Mouse (Mus musculus) embryo, embryonic 11.5 days (tissue): ENCODE measurements around the gene Asb11.
A peak's percentile ranks its signal among the peaks of the same experiment; 100 is the strongest.

Source experiments
- DNase-seq: peaks from one replicate; pipeline ENCODE4 v3.0.0-alpha.2; 2012; ENCODE audit warnings: low read depth, low spot score

The Asb11 gene

DNA sequence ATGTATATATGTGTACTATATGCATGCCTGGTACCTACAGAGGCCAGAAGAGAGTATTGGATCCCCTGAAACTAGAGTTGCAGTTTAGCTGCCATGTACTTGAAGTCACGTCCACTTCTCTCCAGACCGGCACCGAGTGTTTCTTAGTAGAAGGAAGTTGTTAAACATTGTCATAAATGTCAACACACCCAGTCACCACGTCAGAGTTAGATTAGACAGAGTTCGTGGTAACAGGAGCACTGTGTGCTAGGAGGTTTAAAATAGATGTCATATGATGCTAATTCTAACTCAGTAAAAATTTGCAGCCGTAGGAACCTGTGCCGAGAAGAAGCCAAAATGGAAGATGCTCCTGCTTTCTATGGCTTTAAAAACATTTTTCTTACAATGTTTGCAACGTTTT is at the start of gene Asb11:
TSS of gene Asb11 (plus strand) at position 286 of the 400 bp plus-strand sequence.
- no peak for DNase-seq

- DNase-seq = no peak
Observed at GRCm38 (mm10) chrX:164394091-164394490, 42.7 kb upstream of the Asb11 start.

DNA sequence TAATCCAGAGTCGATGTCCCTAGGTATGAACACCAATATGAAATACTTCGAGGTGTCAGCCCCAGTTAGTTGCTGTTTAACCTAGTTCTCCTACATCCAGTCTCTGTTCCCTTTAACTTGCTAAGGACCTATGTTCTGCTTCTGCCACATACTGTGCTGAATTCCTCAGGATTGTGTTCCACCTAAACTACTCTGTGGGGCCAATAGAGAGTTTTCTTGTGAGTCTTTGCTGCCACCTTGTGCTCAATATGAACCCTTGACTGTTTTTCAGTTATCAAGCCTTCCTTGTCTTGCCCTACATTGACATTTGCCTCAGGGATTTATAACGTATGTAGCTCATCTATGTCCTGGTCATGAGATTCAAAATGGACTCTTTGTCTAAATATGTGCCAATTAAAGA is 38.3 kb upstream of the Asb11 start:
- DNase-seq = no peak

- no peak for DNase-seq
Observed at GRCm38 (mm10) chrX:164405080-164405649, 31.6 kb upstream of the Asb11 start.

- no peak for DNase-seq
Observed at GRCm38 (mm10) chrX:164406133-164407022, 30.4 kb upstream of the Asb11 start.

DNA sequence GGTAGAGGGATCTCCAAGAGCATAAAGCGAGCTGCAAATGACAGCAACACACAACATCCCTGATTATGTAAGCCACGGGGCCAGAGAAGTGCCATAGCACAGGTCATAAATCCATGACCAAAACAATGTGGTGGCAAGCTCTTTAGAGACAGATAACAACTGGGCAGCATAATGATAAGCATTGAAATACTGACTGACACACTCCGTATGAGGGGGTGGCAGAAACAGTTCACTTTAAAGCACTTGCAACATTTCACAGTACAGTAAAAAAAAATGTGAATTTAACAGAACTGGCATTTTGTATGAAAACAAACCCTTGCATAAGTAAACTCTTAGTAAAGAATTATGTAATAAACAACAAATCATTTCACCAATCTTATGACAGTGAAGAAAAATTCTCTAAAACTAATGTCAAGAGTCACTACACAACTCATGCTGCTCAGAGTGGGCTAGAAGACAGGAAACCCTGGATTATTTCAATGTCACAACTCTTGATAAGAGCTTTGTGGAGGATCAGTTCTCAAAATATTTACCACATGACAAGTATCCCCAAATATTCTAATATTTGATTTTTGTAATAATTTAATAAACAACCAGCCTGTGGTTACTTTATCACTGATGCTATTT is 28.4 kb upstream of the Asb11 start:
- no peak for DNase-seq

DNA sequence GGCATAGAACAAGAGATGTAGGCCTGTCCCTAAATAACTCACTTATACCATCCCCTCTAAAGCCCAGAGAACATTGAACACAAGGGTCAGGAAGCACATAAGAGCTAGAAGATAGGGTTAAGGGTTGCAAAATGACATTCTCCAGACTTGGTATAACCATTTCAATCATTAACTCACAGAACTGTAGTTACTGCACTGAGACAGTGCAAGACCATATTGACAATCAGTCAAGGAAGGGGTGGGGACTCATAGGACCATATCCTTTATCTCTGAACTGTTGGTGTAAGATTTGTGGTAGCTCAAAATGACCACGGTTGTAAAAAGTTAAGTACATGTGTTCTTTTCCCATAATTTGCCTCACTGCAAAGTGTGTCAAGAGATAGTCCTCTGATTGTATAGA is 26.2 kb upstream of the Asb11 start:
- no peak for DNase-seq

DNA sequence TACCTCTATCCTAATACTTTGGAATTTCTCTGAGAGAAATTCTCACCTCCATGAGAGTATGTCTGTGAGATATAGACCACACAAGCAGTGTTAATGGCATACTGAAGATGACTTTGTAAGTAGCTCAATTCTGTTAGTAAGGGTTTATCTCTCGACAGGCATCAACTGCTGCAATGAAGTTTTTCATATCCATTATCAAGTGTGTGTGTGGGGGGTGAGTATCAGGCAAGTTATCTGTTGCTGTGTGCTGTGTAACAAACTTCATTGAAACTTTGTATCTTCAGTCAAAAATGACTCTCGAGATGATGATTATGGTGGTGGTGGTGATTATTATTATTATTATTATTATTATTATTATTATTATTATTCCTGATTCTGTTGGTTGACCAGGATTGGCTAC is 20.0 kb upstream of the Asb11 start:
- DNase-seq = no peak

GRCm38 (mm10) chrX:164418008-164418407 is 18.8 kb upstream of the Asb11 start:
- no peak for DNase-seq

DNA sequence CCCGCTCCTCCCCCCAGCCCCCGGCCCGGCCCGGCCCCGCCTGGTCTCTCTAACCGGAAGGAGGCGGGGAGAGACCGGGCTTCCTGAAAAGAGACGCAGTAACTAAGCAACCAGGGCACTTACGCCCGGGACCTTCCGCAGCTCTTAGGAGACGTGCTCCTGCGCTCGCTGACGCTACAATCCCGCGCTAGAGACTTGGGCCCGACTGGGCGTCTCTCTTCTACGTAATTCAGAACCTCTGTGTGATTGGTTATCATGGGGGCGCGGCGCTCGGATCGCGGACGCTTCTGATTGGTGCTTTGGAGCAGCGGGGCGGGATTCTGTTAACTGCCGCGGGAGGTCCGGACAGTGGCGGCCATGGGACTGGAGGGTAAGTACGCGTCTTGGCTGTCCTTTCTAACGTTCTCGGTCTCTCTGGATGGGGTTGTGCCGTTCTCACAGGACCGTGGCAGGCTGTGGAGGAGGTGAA is 17.3 kb upstream of the Asb11 start, which contains the start of gene Piga:
TSS of gene Piga (plus strand) at position 317 of the 469 bp plus-strand sequence.
- DNase-seq = peak; percentile 82

DNA sequence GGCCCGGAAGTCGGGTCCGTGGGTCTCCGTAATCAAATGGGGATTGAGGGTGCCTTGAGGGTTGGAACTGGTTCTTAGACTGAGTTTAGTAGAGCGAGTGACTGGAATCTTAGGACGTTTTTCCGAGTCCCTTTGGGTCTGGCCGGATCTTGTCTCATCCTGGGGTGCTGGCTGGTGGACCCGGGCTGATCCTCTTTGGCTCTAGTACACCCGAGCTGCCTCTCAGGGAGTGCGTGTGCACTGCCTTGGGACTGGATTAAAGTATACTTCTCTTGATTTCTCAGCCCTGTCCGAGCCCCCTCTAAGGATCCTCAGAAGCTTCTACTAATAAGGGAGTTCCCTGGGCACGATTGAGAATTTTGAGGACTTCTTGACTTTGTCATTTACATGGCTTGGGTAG is 16.8 kb upstream of the Asb11 start:
- no peak for DNase-seq

DNA sequence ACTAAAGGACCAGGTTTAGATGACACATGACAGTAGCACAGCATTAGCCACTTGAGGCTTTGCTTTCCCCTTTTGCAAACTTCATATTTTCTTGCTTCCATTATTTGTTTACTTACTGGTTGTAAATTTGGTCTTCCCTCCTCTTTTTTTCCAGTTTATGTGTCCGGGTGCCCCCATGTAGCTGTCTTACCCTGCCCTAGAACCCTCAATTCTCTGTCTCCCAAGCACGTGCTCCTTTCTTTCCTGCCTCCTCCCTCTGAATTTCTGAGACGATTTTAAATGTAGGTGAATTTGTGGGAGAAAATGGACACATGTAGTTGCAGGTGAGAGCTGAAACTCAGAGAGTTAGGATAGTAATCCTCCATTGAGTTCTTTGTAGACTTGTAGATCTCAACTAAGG is 16.3 kb upstream of the Asb11 start:
- DNase-seq = no peak

DNA sequence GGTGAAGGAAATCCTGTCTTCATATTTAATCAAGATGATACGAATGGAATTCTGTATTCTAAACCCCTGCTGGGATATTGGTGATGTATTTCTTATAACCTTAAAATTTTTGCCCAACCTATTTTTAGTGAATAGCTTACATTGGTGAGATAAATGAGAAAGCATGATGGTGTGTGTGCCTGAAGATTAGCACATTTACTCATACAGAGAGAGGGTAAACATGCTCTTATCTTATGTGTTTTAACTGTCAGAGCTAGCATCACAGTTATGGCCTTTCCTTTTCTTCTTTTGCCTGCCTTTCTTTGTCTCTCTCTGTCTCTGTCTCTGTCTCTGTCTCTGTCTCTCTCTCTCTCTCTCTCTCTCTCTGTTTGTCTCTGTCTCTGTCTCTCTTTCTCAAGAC is 12.0 kb upstream of the Asb11 start:
- DNase-seq = no peak

DNA sequence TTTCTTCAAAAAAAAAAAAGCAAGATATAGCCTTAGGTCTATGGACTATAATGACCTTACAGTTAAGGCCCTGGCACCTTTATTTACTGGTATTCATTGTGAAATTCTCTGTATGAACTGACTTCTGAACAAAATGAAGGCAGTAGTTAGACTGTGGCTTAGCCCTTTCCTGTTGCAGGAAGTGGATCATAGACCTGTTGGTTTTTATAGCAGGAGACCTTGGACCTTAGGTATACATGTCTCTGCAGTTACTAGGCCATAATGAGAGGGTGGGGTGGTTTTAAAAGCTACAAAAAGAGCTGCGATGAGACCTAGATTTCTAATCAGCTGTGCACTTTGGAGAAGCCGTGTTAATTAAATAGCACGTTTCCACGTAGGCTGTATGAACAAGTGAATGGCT is 9.5 kb upstream of the Asb11 start:
- DNase-seq = no peak

DNA sequence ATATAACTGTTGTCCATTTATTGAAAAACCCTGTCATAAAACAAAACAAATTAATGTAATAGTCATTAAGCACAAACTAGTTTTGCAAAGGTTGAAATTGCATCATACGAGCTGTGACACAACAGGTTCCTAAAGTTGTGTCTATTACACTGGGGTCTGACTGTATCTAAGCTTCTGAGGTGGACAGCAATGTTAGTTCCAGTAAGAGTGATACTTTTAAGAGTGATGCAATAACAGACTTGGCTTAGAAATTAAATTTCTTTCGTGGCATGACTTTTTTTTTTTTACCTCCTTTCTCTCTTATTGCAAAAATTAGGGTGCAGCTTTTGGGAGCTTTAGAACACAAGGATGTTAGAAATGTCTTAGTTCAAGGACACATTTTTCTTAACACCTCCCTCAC is 8.6 kb upstream of the Asb11 start:
- DNase-seq = no peak

DNA sequence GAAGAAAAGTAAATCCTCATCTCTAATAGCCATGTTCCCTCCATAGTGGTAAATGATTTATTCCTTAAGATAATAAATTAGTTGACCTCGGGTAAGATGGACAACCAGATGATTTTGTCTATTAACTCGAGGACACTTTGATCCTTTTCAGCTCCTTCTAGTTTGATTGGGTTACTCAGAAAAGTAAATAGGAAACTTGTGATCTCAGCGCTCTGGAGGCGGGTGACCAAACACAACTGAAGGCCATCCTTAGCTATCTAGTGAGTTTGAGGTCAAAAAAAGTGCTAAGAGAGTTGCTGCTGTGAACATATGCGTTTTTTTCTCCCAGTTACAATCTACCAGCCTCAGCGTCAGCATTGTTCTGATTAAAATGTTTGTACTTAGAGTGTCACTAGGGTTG is 6.2 kb upstream of the Asb11 start:
- no peak for DNase-seq

- no peak for DNase-seq
Observed at GRCm38 (mm10) chrX:164431133-164431532, 5.7 kb upstream of the Asb11 start.

- no peak for DNase-seq
Observed at GRCm38 (mm10) chrX:164431541-164431940, 5.3 kb upstream of the Asb11 start.

DNA sequence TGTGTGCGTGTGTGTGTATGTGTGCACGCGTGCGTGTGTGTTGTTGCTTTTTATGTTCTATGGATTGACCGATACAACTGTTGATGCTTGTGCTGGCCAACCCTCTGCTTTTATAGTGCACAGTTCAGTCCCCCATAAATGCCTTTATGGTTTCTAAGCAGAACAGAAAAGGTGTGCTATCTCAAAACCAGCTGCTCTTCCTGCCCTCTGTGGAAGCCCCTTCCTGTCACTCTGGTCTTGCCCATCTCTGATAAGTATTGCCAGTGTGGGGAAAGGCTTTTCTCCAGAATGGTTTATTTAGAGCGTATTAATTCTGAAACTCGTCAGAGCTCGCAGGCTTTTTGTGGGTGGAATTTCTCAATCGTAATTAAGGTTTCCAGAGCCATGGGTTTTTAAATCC is 4.1 kb upstream of the Asb11 start:
- no peak for DNase-seq

DNA sequence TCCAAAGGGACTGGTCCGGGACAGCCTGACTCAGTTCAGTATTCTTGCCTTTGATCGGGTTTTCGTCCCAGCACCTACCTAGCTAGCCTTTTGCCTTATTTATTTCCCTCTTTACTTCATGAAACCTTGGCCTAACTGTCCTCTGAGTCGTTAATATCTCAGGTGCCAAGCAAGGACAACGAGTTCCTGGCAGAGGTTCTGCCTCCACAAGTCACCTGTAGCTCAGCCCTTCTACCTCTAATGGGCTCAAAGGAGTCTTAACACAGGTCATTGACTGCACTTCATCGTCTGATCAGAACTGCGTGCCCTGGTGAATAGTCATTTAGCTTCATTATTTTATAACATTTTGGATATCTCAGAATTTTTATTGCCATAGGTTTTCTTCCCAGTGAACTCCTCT is 2.7 kb downstream of the Asb11 start:
- DNase-seq = no peak

DNA sequence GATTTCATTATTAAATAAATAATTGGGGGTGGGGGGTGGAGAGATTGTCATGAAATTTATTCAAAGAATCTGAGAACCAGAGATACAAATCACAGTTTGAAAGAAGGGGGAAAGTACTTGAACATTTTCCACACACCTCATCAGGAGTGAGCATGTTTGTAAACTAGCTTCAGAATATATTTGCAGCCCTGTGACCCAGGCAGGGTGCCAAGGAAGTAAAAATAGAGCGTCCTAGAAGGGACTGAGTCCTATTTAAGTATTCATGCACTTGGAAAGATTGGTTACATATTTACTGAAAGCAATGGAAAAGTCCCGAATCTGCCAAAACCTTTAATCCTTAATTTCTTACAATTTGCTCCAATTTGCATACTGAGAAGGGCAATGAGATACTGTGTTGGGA is 3.3 kb downstream of the Asb11 start:
- DNase-seq = no peak

- no peak for DNase-seq
Observed at GRCm38 (mm10) chrX:164440703-164441102, 3.9 kb downstream of the Asb11 start.

GRCm38 (mm10) chrX:164441306-164441705 is 4.5 kb downstream of the Asb11 start:
- DNase-seq = no peak
